Mouse (Mus musculus): ENCODE measurements around the gene Mob3c. TPM values are rescaled to one million over a fixed set of nuclear protein-coding genes. Genes with fewer than 3 reads are reported as not detected.
A peak's percentile ranks its signal among the peaks of the same experiment; 100 is the strongest.

The Mob3c gene
- 9.7 and 9.8 TPM in 2 replicates for polyA plus RNA-seq (2014; fragmentation: Nextera tagmentation; extraction: Ambion mirVana)

DNA sequence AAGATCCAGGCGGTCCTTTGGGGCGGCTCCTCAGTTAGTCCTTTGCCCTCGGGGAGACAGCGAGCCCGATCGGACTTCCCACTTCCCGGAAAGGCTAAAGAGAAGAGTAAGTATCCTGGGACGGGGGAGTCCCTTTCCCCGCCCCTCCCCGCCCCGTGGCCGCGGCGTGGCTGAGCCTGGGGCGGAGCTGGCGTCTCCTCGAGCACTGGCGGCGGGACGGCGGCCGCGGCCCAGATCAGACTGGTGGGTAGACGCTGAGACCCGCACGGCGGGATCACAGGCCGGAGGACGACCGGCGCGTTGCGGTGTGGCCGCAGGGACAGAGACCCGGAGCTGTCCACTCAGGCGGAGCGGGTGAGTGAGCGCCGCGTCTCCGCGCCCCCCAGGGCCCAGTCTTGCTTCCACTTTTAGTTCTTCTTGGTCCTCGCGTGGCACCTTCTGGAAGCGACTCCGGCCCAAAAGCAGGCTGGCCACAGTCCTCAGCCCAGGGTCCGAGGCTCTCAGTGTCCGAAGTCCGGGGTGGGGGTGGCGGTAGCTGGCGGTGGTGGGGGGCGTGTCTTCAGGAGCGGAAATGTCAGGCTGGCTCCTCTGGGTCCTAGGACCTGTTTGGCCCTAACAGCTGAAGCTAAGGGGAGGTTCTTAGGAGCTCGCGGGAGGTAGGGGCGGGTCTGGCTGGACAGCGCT is at the start of gene Mob3c:
Gene Mob3c, plus strand, starts transcription at position 205 of the 684 bp plus-strand sequence.
- H3K4me2 ChIP-seq, result peak within 1 kb of the TSS; percentile 76
- H3K36me3 ChIP-seq (ENCODE audit: control insufficient read depth, insufficient read depth, low read length), result peaks cover 10% of the 10 kb centered on the region; the same call in 1 of the 2 replicates
- H3K27ac ChIP-seq (ENCODE audit: low read depth, low read length), result peak within 1 kb of the TSS; percentile 90
- H3K9ac ChIP-seq (ENCODE audit: low read depth, low read length), result peak within 1 kb of the TSS; percentile 86
- 0% methylated on average over 57 of the region's 57 CpGs for WGBS
- DNase-seq (ENCODE audit: low spot score) (peak; percentile 84), ATAC-seq (replicated peaks; ENCODE audit: low FRiP score) (peak; percentile 90)
- no peaks in the 10 kb centered on the region for H3K27me3 ChIP-seq (replicated peaks; ENCODE audit: control insufficient read depth, insufficient read depth, low read length)
- H3K4me1 ChIP-seq (replicated peaks; ENCODE audit: control insufficient read depth, insufficient read depth, low read length), result peaks cover 44% of the 10 kb centered on the region
- H3K9me3 ChIP-seq (ENCODE audit: control insufficient read depth, low read length), result no peaks in the 10 kb centered on the region
- peak within 1 kb of the TSS; percentile 91 for H3K4me3 ChIP-seq (ENCODE audit: low read depth, low read length)

DNA sequence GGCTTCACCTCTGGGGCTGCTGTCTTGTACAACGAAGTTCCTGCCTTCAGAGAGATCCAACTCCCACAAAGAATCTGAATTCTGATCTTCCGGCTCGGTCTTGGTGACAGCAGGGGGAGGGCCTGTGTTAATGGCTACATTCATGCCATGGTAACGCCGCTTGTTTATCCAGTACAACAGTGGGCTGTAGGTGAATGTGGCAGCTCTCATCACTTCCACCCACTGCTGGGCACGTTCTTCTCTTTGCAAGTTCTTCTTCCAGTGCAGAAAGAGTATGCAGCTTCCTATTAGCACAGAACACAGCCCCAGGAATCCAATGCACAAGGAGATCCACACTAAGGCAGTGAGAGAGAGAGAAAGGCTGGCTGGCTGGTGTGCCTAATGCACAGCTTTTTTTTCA is 47.6 kb upstream of the Mob3c start:
- WGBS, result 64% methylated on average over 6 of the region's 6 CpGs
- Histone ChIP-seq H3K9me3 (ENCODE audit: control insufficient read depth, low read length) (no peaks in the 10 kb centered on the region), H3K4me2 (no peak overlapping the region)

DNA sequence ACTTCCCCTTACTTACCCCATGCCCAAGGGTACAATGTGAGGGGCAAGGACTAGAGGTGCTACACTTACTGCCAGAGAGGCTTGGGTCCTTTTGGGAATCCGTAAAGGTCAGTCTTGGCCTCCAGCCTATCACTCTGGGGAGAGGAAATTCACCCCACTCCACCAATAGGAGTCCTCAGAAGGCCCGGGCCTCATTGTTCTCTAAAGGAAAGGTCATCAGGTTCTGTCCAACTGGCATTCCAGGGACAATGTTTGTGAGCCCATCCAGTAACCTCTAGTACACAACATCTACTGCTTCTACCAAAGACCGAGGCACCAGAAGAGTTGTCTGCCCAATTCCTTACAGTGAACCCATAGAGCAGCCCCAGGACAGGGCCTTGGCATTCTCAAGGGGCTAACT is 47.0 kb upstream of the Mob3c start, which contains the start of gene Tex38:
Gene Tex38, minus strand, starts transcription at position 101 of the 400 bp plus-strand sequence.
- Histone ChIP-seq H3K4me3 (ENCODE audit: low read depth, low read length) (no peak within 1 kb of the TSS), H3K27ac (ENCODE audit: low read depth, low read length) (no peak within 1 kb of the TSS), H3K4me2 (no peak within 1 kb of the TSS), H3K9ac (ENCODE audit: low read depth, low read length) (no peak within 1 kb of the TSS), H3K36me3 (ENCODE audit: control insufficient read depth, insufficient read depth, low read length) (no peaks in the 10 kb centered on the region), H3K27me3 (replicated peaks; ENCODE audit: control insufficient read depth, insufficient read depth, low read length) (no peaks in the 10 kb centered on the region), H3K9me3 (ENCODE audit: control insufficient read depth, low read length) (no peaks in the 10 kb centered on the region), H3K4me1 (replicated peaks; ENCODE audit: control insufficient read depth, insufficient read depth, low read length) (peaks cover 11% of the 10 kb centered on the region)
- DNase-seq (ENCODE audit: low spot score) (no peak), ATAC-seq (replicated peaks; ENCODE audit: low FRiP score) (no peak)
- WGBS, result 75% methylated on average over 3 of the region's 3 CpGs

More for the DNA sequence above, 47.6 kb upstream of the Mob3c start:
- H3K4me3 ChIP-seq (ENCODE audit: low read depth, low read length), result no peak overlapping the region
- H3K27ac ChIP-seq (ENCODE audit: low read depth, low read length), result no peak overlapping the region
- no peak for ATAC-seq (replicated peaks; ENCODE audit: low FRiP score)
- H3K9ac ChIP-seq (ENCODE audit: low read depth, low read length), result no peak overlapping the region
- H3K36me3 ChIP-seq (ENCODE audit: control insufficient read depth, insufficient read depth, low read length), result no peaks in the 10 kb centered on the region
- DNase-seq (ENCODE audit: low spot score), result no peak
- H3K4me1 ChIP-seq (replicated peaks; ENCODE audit: control insufficient read depth, insufficient read depth, low read length), result 0 out of 2 replicates have a peak, but pooled peaks cover 6% of the 10 kb centered on the region
- H3K27me3 ChIP-seq (replicated peaks; ENCODE audit: control insufficient read depth, insufficient read depth, low read length), result no peaks in the 10 kb centered on the region

DNA sequence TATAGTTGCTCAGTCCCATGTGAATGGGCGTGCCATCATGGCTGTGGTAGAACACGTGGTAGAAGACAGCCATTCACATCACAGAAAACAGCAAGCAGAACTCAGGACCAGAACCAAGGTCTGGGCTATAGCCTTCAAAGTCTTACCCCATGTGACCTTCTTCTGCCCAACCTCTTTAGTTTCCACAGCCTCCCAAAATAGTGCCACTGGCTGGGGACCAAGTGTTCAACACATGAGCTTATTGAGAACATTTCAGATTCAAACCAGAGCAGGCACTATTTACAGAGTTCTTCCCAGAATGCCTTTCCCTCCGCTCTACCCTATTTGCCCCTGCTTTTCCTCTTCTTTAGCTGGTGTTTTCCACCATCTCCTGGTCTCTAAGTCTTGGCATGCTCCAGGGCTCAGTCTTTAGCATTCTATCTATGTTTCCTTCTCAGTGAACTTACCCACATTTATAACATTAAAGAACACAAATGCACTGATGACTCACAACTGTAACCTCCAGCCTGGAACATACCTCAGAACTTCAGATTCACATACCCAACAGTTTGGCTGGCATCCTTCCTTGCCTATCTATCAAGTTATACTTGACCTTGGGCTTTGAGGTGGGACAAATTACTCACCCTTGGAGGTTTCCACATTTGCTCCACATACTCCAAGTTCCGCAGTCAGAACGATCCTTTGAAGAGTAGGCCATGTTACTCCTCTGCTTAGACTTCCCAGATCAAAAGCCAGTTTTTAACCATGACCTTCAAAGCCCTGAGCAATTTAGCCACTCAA is 45.7 kb upstream of the Mob3c start:
- H3K27ac ChIP-seq (ENCODE audit: low read depth, low read length), result no peak overlapping the region
- H3K36me3 ChIP-seq (ENCODE audit: control insufficient read depth, insufficient read depth, low read length), result no peaks in the 10 kb centered on the region
- DNase-seq (ENCODE audit: low spot score) (no peak), ATAC-seq (replicated peaks; ENCODE audit: low FRiP score) (no peak)
- no peak overlapping the region for H3K4me3 ChIP-seq (ENCODE audit: low read depth, low read length)
- H3K4me1 ChIP-seq (replicated peaks; ENCODE audit: control insufficient read depth, insufficient read depth, low read length), result peaks cover 13% of the 10 kb centered on the region
- no peaks in the 10 kb centered on the region for H3K27me3 ChIP-seq (replicated peaks; ENCODE audit: control insufficient read depth, insufficient read depth, low read length)
- no peaks in the 10 kb centered on the region for H3K9me3 ChIP-seq (ENCODE audit: control insufficient read depth, low read length)
- H3K9ac ChIP-seq (ENCODE audit: low read depth, low read length), result no peak overlapping the region
- WGBS, result 80% methylated on average over 5 of the region's 5 CpGs
- H3K4me2 ChIP-seq, result no peak overlapping the region

DNA sequence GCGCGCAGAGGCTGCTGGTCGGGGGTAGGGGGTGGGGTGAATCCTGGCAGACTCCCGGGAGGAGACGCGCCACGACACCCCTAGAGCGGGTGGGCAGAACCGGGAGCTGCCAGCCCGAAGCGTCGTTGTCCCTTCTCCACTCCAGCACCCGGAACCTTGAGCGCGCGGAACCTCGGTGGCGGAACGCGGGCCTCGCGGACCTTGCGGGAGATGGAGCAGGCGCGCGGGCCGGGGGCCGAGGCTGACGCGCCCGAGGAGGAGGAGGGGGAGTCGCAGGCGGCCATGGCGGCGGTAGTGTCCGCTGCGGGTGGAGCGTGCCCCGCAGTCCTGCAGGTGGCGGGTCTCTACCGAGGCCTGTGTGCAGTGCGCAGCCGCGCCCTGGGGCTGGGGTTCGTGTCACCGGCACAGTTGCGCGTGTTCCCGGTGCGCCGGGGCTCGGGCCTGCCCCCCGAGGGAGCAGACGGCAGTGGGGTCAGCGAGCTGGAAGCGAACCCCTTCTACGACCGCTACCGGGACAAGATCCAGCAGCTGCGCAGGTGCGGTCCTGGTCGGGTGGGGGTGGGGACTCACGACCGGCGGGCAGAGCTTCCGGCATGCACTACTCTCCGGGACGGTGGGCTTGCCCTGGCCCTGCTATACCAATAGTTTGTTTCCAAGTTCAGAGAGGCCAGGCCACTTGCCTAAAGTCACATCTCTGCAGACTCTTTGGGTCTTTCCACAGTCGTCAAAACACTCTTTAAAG is 43.0 kb upstream of the Mob3c start, which contains the start of gene Atpaf1:
Gene Atpaf1, plus strand, starts transcription at position 44 of the 742 bp plus-strand sequence.
- Histone ChIP-seq H3K36me3 (ENCODE audit: control insufficient read depth, insufficient read depth, low read length) (peaks cover 4% of the 10 kb centered on the region; the same call in 1 of the 2 replicates), H3K27ac (ENCODE audit: low read depth, low read length) (peak within 1 kb of the TSS; percentile 16), H3K27me3 (replicated peaks; ENCODE audit: control insufficient read depth, insufficient read depth, low read length) (no peaks in the 10 kb centered on the region), H3K4me1 (replicated peaks; ENCODE audit: control insufficient read depth, insufficient read depth, low read length) (peaks cover 13% of the 10 kb centered on the region), H3K9me3 (ENCODE audit: control insufficient read depth, low read length) (no peaks in the 10 kb centered on the region), H3K4me2 (peak within 1 kb of the TSS; percentile 87), H3K9ac (ENCODE audit: low read depth, low read length) (peak within 1 kb of the TSS; percentile 90), H3K4me3 (ENCODE audit: low read depth, low read length) (peak within 1 kb of the TSS; percentile 68)
- ATAC-seq (replicated peaks; ENCODE audit: low FRiP score) (peak; percentile 84), DNase-seq (ENCODE audit: low spot score) (peak; percentile 80)
- WGBS, result under 1% methylated on average over 69 of the region's 69 CpGs

DNA sequence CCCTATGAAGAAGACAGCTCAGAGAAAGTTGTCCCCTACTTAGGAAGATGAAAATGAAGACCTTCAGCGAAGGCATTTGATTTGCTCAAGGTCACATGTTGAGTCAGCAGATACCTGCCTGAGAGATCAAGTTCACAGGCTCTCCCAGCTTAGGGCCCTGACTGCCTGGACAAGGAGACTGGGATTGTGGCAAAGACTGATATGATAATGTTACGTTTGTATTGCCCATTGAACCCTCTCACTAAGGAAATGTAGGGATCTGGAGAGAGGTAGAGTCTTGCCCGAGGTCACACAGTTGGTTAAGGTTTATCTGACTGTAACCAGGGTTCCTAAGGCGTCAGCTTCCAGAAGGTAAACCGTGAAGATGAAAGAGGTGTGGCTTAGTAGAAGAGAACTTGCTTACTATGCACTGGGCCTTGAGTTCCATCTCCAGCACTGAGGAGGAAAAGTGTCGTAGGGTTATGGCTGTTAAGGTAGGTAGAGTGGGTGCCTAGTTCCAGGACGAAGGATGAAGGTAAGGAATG is 42.3 kb upstream of the Mob3c start:
- Histone ChIP-seq H3K36me3 (ENCODE audit: control insufficient read depth, insufficient read depth, low read length) (peaks cover 4% of the 10 kb centered on the region; the same call in 1 of the 2 replicates), H3K27me3 (replicated peaks; ENCODE audit: control insufficient read depth, insufficient read depth, low read length) (no peaks in the 10 kb centered on the region)
- 36% methylated on average over 7 of the region's 7 CpGs for WGBS

DNA sequence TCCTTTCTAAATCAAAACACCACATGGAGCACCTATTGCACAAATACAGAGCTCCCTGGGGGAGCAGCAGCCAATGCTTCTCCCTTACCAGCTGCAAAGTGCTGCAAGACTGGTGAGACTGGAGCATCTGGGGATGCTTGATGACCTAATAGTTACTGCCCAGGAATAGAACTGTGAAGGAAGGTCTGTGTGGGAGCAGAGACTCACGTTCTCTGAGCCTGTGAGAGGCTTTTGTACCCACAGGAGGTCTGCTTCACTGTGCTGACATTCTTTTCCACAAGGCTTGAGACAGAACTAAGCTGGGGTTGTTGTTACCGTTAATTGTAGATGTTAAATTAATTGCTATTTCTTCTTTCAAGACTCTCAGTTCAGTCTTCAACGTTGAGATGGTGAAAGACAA is 37.0 kb upstream of the Mob3c start:
- 79% methylated on average over 3 of the region's 3 CpGs for WGBS
- H3K4me1 ChIP-seq (replicated peaks; ENCODE audit: control insufficient read depth, insufficient read depth, low read length), result peaks cover 2% of the 10 kb centered on the region
- no peaks in the 10 kb centered on the region for H3K9me3 ChIP-seq (ENCODE audit: control insufficient read depth, low read length)
- H3K36me3 ChIP-seq (ENCODE audit: control insufficient read depth, insufficient read depth, low read length), result peaks cover 16% of the 10 kb centered on the region
- DNase-seq (ENCODE audit: low spot score), result no peak
- H3K27me3 ChIP-seq (replicated peaks; ENCODE audit: control insufficient read depth, insufficient read depth, low read length), result no peaks in the 10 kb centered on the region
- H3K27ac ChIP-seq (ENCODE audit: low read depth, low read length), result no peak overlapping the region
- no peak overlapping the region for H3K4me3 ChIP-seq (ENCODE audit: low read depth, low read length)
- no peak for ATAC-seq (replicated peaks; ENCODE audit: low FRiP score)
- H3K4me2 ChIP-seq, result no peak overlapping the region
- no peak overlapping the region for H3K9ac ChIP-seq (ENCODE audit: low read depth, low read length)

More for the DNA sequence above, 42.3 kb upstream of the Mob3c start:
- H3K4me1 ChIP-seq (replicated peaks; ENCODE audit: control insufficient read depth, insufficient read depth, low read length), result peaks cover 13% of the 10 kb centered on the region
- no peak for DNase-seq (ENCODE audit: low spot score)
- H3K9me3 ChIP-seq (ENCODE audit: control insufficient read depth, low read length), result no peaks in the 10 kb centered on the region
- peak overlapping the region; percentile 87 for H3K4me2 ChIP-seq
- H3K4me3 ChIP-seq (ENCODE audit: low read depth, low read length), result peak overlapping the region; percentile 68
- peak overlapping the region; percentile 16 for H3K27ac ChIP-seq (ENCODE audit: low read depth, low read length)
- peak overlapping the region; percentile 90 for H3K9ac ChIP-seq (ENCODE audit: low read depth, low read length)
- peak; percentile 42 for ATAC-seq (replicated peaks; ENCODE audit: low FRiP score)

DNA sequence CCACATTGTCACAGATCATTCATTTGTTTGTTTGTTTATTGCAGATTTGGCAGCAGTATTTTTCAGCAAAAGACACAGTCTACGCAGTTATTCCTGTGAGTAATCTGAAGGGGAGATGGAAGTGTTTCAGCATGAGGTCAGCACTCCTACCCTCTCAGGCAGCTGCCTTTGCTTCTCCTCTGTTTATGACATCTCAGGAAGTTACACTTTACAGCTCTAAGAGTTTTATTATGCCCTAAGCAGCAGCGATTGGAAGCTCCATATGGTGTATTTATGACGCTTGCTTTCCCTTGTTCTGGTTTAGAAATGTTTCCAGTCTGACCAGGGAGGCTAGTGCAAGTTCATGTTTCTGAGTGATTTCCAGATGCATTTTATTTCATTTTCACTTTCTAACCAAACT is 32.5 kb upstream of the Mob3c start:
- no peak for DNase-seq (ENCODE audit: low spot score)

More for the DNA sequence above, 32.5 kb upstream of the Mob3c start:
- Histone ChIP-seq H3K36me3 (ENCODE audit: control insufficient read depth, insufficient read depth, low read length) (peaks cover 22% of the 10 kb centered on the region), H3K4me2 (no peak overlapping the region), H3K9ac (ENCODE audit: low read depth, low read length) (no peak overlapping the region), H3K4me1 (replicated peaks; ENCODE audit: control insufficient read depth, insufficient read depth, low read length) (no peaks in the 10 kb centered on the region), H3K27me3 (replicated peaks; ENCODE audit: control insufficient read depth, insufficient read depth, low read length) (no peaks in the 10 kb centered on the region), H3K4me3 (ENCODE audit: low read depth, low read length) (no peak overlapping the region), H3K27ac (ENCODE audit: low read depth, low read length) (no peak overlapping the region), H3K9me3 (ENCODE audit: control insufficient read depth, low read length) (no peaks in the 10 kb centered on the region)
- 84% methylated on average over 3 of the region's 3 CpGs for WGBS
- no peak for ATAC-seq (replicated peaks; ENCODE audit: low FRiP score)
